Mouse (Mus musculus): ENCODE measurements around the gene Fgf22.

DNA sequence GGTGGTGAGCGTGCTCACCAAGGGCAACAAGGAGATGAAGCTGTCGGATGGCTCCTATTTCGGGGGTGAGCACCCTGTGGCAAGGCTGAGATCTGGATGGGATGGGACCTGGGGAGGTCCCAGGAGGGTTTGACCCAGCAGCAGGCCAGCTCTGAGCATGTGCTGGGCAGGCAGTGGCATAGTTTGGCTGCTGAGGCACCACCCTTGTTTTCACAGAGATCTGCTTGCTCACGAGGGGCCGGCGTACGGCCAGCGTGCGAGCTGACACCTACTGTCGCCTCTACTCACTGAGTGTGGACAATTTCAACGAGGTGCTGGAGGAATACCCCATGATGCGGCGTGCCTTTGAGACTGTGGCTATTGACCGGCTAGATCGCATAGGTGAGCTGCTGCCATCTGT, 21.0 kb upstream of the Fgf22 start:
- no peak for TF ChIP-seq CTCF (IDR thresholded peaks at IDR 0.05; ENCODE audit: low read depth, low read length)
- no peak for TF ChIP-seq EP300 (IDR thresholded peaks at IDR 0.05; ENCODE audit: insufficient read depth, low read depth, low read length)
- TF ChIP-seq POLR2A (IDR thresholded peaks at IDR 0.05; ENCODE audit: insufficient read depth, low read length): no peak

All from ES-Bruce4 (cell line).